Mouse (Mus musculus): ENCODE data around the gene Eva1c.

DNA sequence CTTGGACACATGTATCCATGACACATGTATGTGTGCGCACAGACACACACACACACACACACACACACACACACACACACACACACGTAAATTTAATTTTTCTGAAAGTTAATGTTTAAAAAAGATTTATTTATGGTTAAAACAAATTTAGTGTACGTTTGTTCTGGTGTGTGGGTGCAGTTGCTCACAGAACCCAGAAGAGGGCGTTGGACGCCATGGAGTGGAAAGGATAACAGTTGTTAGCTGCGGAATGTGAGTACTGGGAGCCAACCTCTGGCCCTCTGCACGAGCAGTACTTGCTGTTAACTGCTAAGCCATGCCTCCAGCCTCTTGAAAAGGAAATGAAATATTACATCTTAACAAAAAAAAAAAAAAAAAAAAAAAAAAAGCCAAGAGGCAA is at the start of gene Eva1c:
- TF ChIP-seq GATA1 (IDR thresholded peaks at IDR 0.05; ENCODE audit: borderline replicate concordance, low read length), result no peak
- TF ChIP-seq FLI1 (IDR thresholded peaks at IDR 0.05; ENCODE audit: low read length), result no peak

All from megakaryocyte, embryonic 14.5 days (primary cell).